Mouse (Mus musculus) cerebellum, postnatal 4 days (tissue): Measurements from ENCODE around the gene Vegfd.
A peak's percentile ranks its signal among the peaks of the same experiment; 100 is the strongest.

Experiments used
- DNase-seq, 2 experiments: peaks; one replicate each; pipeline ENCODE4 v3.0.0; 2022; ENCODE audit warnings: low spot score in 2 of 2, mixed read lengths in 1 of 2

Vegfd gene

DNA sequence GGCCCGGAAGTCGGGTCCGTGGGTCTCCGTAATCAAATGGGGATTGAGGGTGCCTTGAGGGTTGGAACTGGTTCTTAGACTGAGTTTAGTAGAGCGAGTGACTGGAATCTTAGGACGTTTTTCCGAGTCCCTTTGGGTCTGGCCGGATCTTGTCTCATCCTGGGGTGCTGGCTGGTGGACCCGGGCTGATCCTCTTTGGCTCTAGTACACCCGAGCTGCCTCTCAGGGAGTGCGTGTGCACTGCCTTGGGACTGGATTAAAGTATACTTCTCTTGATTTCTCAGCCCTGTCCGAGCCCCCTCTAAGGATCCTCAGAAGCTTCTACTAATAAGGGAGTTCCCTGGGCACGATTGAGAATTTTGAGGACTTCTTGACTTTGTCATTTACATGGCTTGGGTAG is 46.8 kb downstream of the Vegfd start:
- DNase-seq, result no peak

DNA sequence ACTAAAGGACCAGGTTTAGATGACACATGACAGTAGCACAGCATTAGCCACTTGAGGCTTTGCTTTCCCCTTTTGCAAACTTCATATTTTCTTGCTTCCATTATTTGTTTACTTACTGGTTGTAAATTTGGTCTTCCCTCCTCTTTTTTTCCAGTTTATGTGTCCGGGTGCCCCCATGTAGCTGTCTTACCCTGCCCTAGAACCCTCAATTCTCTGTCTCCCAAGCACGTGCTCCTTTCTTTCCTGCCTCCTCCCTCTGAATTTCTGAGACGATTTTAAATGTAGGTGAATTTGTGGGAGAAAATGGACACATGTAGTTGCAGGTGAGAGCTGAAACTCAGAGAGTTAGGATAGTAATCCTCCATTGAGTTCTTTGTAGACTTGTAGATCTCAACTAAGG is 47.3 kb downstream of the Vegfd start:
- no peak for DNase-seq

DNA sequence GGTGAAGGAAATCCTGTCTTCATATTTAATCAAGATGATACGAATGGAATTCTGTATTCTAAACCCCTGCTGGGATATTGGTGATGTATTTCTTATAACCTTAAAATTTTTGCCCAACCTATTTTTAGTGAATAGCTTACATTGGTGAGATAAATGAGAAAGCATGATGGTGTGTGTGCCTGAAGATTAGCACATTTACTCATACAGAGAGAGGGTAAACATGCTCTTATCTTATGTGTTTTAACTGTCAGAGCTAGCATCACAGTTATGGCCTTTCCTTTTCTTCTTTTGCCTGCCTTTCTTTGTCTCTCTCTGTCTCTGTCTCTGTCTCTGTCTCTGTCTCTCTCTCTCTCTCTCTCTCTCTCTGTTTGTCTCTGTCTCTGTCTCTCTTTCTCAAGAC is 51.6 kb downstream of the Vegfd start:
- DNase-seq, result no peak

DNA sequence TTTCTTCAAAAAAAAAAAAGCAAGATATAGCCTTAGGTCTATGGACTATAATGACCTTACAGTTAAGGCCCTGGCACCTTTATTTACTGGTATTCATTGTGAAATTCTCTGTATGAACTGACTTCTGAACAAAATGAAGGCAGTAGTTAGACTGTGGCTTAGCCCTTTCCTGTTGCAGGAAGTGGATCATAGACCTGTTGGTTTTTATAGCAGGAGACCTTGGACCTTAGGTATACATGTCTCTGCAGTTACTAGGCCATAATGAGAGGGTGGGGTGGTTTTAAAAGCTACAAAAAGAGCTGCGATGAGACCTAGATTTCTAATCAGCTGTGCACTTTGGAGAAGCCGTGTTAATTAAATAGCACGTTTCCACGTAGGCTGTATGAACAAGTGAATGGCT is 54.1 kb downstream of the Vegfd start:
- no peak for DNase-seq

DNA sequence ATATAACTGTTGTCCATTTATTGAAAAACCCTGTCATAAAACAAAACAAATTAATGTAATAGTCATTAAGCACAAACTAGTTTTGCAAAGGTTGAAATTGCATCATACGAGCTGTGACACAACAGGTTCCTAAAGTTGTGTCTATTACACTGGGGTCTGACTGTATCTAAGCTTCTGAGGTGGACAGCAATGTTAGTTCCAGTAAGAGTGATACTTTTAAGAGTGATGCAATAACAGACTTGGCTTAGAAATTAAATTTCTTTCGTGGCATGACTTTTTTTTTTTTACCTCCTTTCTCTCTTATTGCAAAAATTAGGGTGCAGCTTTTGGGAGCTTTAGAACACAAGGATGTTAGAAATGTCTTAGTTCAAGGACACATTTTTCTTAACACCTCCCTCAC is 55.0 kb downstream of the Vegfd start:
- no peak for DNase-seq

DNA sequence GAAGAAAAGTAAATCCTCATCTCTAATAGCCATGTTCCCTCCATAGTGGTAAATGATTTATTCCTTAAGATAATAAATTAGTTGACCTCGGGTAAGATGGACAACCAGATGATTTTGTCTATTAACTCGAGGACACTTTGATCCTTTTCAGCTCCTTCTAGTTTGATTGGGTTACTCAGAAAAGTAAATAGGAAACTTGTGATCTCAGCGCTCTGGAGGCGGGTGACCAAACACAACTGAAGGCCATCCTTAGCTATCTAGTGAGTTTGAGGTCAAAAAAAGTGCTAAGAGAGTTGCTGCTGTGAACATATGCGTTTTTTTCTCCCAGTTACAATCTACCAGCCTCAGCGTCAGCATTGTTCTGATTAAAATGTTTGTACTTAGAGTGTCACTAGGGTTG is 57.4 kb downstream of the Vegfd start:
- no peak for DNase-seq

DNA sequence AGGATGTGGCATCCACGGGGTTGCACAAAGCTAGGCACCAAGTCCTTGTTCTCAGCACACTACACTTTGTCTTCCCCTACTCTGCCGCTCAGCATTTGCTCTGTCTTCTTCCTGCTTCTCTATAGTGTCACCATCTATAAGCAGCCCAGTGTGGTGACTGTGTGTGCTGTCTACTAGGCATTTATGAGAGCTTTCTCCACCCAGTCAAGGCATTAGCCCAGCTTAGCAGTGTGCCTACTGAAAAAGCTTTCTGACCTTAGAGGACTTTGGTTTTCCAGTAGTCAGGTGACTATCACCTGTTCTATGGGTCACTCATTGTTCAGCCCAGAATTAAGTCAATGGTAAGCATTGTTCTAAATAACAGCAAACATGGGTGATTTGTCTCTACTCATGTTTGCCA is 58.0 kb downstream of the Vegfd start:
- DNase-seq, result no peak

DNA sequence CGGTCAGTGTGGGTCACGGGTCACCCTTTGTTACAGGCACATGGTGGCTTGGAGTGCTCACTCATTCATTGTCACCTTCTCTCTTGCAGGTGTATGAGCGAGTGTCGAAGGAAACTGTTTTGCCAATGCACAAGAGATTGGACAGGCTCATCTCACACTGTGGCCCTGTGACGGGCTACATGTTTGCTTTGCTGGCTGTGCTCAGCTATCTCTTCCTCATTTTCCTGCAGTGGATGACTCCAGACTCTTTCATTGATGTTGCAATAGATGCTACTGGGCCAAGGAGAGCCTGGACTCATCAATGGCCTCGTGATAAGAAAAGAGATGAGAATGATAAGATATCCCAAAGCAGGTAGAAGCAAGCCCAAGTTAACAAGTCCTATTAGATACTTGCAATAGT is 58.4 kb downstream of the Vegfd start:
- no peak for DNase-seq

DNA sequence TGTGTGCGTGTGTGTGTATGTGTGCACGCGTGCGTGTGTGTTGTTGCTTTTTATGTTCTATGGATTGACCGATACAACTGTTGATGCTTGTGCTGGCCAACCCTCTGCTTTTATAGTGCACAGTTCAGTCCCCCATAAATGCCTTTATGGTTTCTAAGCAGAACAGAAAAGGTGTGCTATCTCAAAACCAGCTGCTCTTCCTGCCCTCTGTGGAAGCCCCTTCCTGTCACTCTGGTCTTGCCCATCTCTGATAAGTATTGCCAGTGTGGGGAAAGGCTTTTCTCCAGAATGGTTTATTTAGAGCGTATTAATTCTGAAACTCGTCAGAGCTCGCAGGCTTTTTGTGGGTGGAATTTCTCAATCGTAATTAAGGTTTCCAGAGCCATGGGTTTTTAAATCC is 59.5 kb downstream of the Vegfd start:
- DNase-seq, result no peak

DNA sequence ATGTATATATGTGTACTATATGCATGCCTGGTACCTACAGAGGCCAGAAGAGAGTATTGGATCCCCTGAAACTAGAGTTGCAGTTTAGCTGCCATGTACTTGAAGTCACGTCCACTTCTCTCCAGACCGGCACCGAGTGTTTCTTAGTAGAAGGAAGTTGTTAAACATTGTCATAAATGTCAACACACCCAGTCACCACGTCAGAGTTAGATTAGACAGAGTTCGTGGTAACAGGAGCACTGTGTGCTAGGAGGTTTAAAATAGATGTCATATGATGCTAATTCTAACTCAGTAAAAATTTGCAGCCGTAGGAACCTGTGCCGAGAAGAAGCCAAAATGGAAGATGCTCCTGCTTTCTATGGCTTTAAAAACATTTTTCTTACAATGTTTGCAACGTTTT is 63.5 kb downstream of the Vegfd start, which contains the start of gene Asb11:
Gene Asb11 (plus strand): TSS at position 286 of the 400 bp plus-strand sequence.
- DNase-seq, result no peak

DNA sequence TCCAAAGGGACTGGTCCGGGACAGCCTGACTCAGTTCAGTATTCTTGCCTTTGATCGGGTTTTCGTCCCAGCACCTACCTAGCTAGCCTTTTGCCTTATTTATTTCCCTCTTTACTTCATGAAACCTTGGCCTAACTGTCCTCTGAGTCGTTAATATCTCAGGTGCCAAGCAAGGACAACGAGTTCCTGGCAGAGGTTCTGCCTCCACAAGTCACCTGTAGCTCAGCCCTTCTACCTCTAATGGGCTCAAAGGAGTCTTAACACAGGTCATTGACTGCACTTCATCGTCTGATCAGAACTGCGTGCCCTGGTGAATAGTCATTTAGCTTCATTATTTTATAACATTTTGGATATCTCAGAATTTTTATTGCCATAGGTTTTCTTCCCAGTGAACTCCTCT is 66.3 kb downstream of the Vegfd start:
- no peak for DNase-seq

DNA sequence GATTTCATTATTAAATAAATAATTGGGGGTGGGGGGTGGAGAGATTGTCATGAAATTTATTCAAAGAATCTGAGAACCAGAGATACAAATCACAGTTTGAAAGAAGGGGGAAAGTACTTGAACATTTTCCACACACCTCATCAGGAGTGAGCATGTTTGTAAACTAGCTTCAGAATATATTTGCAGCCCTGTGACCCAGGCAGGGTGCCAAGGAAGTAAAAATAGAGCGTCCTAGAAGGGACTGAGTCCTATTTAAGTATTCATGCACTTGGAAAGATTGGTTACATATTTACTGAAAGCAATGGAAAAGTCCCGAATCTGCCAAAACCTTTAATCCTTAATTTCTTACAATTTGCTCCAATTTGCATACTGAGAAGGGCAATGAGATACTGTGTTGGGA is 67.0 kb downstream of the Vegfd start:
- no peak for DNase-seq

DNA sequence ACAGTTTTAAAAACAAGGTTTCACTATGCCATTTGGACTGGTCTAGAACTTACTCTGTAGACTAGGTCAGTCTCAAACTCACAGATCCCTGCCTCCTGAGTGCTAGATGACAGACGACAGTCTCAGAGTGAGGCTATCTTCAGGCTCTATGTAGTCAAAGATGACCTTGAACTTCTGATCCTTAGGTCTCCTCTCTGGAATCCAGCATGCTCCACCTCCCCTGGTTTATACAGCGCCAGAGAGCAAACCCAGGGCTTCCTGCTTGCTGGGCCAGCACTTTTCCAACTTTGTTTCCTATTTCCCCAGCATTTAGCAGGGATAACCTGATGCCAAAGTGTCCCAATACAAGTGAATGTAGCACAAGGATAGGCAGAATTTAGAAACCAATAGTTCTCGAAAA is 67.5 kb downstream of the Vegfd start:
- no peak for DNase-seq

DNA sequence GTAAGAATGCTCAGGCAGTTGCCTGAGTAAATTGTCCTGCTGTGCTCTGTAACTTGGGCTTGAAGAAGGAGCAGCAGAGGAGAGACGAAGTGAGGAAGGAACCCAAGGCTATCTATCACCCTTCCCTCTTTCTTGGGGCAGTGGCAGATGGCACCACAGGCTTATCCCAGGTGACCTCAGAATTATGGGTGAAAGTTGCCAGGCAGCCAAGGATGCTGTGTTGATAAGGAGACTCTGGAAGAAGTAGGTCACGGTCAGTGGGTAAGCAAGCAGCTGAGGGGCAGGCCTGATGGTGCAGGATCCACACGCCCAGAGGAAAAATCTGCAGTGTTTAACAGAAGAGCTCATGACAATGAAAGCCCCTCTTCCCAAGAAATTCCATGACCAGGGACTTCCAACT is 68.1 kb downstream of the Vegfd start:
- no peak for DNase-seq

DNA sequence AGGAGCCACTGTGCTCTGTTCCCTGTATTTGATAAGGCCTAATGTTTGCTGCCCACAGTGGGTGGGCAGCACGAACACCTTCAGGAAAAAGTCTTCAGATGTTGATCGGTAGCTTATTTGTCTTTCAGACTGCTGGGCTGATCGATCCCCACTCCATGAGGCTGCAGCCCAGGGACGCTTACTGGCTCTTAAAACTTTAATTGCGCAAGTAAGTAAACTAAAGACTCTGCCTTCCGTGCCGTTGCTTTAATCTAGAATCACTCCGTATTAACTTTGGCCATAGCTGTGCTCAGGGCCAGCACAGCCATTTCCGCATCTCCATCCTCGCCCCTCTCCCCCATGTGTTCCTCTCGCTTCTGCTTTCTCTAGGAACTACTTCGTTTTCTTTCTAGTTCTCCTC is 72.4 kb downstream of the Vegfd start:
- DNase-seq, result no peak

DNA sequence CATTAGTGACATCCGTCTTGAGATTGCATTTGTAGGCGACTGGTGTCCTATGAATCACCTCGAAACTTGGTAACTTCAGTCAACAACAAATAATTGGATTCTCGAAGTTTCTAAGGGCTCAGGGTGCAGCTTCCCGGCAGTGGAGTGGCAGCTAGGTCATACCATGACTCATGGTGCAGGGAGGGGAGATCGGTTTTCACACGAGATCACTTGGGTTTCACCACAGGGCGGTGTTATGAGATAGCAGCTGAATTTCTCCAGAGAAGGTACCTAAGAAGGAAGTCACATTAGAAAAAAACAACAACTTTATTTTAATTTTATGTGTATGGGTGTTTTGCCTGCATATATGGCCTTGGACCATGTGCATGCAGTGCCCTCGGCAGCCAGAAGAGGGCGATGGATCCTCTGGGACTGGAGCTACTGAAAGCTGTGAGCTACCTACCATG is 73.0 kb downstream of the Vegfd start:
- DNase-seq, result no peak

DNA sequence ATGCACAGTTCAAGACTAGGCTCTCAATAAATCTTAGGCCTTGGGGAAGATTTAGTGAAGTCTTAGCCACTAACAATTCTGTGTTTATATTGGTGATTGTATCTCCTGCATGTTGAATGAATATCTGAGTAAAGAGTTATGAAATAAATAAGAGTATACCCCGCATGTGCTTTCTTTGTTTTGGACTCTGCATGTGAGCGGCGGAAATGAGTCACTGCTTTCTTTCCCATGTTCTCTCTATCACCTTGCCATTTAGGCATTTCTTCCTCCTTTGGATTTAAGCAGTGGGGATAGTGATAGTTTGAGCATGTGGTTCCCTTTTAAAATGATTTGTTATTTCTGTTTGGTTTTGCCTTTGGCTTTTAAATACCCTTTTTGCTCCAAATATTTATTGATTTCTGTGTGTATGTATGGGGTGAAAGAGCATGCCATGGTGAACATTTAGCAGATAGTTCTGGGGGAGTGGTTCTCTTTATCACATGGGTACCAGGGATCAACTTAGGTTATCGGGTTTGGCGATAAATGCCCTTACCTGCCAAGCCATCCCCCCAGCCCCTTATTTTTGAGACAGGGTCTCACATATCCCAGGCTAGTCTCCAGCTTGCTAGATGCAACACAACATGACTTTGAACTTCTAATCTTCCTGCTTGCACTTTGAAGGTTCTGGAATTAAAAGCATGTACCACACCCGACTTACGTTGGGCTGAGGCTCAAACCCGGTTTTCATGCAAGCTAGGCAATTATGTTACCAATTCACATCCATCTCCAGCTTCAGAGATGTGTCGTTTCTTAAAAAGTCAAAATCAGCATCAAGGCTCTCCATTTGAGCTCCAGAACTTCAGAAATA is 73.9 kb downstream of the Vegfd start:
- DNase-seq, result no peak

DNA sequence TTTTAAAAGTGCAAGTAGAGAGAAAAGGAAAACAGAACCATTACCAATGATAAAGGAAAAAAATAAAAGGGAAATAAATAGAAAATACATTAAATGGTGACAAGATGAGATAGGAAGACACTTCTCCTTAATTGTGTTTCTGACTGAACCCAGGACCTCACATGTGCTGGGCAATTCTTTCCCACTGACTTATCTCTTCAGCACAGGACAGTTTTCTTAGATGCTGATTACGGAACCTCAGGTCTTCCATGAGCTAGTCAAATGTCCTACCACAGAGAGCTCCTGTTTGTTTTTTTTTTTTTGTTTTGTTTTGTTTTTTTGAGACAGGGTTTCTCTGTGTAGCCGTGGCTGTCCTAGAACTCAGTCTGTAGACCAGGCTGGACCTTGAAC is 74.5 kb downstream of the Vegfd start:
- DNase-seq, result no peak

DNA sequence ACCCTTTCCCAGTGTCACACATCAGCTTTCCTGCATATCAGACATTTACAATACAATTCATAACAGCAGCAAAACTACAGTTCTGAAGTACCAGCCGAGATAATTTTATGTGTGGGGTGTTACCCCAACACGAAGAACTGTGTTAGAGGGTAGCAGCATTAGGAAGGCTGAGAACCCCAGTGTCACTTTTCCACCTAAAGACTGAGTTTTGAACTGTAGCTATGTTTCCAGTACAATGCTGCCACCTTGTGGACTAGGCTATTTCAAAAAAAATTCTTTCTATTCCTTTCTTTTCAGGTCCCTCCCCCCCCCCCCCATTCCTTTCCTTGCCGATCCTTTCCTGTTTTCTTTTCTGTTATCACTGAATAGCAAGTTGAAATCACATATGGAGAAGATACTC is 76.0 kb downstream of the Vegfd start:
- peak in 1 of 2 experiments; percentile 14 for DNase-seq
